Mouse (Mus musculus) forebrain, embryonic 14.5 days (tissue): Measurements from ENCODE around the gene Rgs13. TPM values are rescaled to one million over a fixed set of nuclear protein-coding genes. Genes with fewer than 3 reads are reported as not detected.
A peak's percentile ranks its signal among the peaks of the same experiment; 100 is the strongest.

Experiments
- ATAC-seq: fragments of 200-750 bp; cut with Nextera tagmentation; 2 replicates; pipeline ENCODE4 v1.8.0; 2017; ENCODE audit warnings: mild to moderate bottlenecking, moderate library complexity
- DNase-seq: peaks from one replicate; pipeline ENCODE4 v3.0.0-alpha.2; 2015; ENCODE audit warnings: low spot score
- H3K27ac ChIP-seq: fragments of 300-500 bp; sonication (generic); 2 replicates; pipeline ENCODE4 v1.5.1; 2014; ENCODE audit warnings: low read depth, mild to moderate bottlenecking, control low read depth, low read length, moderate library complexity
- H3K27me3 ChIP-seq: fragments of 300-500 bp; sonication (generic); replicated peaks from 2 replicates; pipeline ENCODE4 v1.6.1; 2014; ENCODE audit warnings: low read length, control low read depth, mixed read lengths; ENCODE audit not compliant: control insufficient read depth, insufficient read depth
- H3K36me3 ChIP-seq: fragments of 300-500 bp; sonication (generic); 2 replicates; pipeline ENCODE4 v1.6.1; 2014; ENCODE audit warnings: low read length, control low read depth; ENCODE audit not compliant: control insufficient read depth, insufficient read depth
- H3K4me1 ChIP-seq: fragments of 300-500 bp; sonication (generic); 2 replicates; pipeline ENCODE4 v1.6.1; 2014; ENCODE audit warnings: antibody characterized with exemption, low read length, control low read depth; ENCODE audit not compliant: control insufficient read depth, insufficient read depth
- H3K4me2 ChIP-seq: fragments of 300-500 bp; sonication (generic); 2 replicates; pipeline ENCODE4 v1.6.1; 2014; ENCODE audit warnings: mild to moderate bottlenecking, control low read depth, low read length
- H3K4me3 ChIP-seq: fragments of 300-500 bp; sonication (generic); 2 replicates; pipeline ENCODE4 v1.5.1; 2014; ENCODE audit warnings: low read depth, low read length, control low read depth
- H3K9ac ChIP-seq: fragments of 300-500 bp; sonication (generic); 2 replicates; pipeline ENCODE4 v1.6.1; 2014; ENCODE audit warnings: mild to moderate bottlenecking, low read length, control low read depth, moderate library complexity
- H3K9me3 ChIP-seq: fragments of 300-500 bp; sonication (generic); replicated peaks from 2 replicates; pipeline ENCODE4 v1.6.1; 2016; ENCODE audit warnings: low read length, control low read depth, mixed read lengths; ENCODE audit not compliant: control insufficient read depth
- WGBS: fragments of 180-500 bp; shearing (Covaris S2); extraction: QIAGEN DNeasy Blood & Tissue Kit; methylation state at CpG from one replicate; pipeline ENCODE4 v1.1.7; 2014; 5-methylcytosine and 5-hydroxymethylcytosine counted together
- polyA plus RNA-seq: library from polyadenylated mRNA; unstranded; fragments of >200 nt; fragmentation: Nextera tagmentation; extraction: Ambion mirVana; gene quantifications from 2 replicates; pipeline ENCODE4 v1.2.1, GENCODE M21; 2014

Gene Rgs13
- polyA plus RNA-seq, 1 experiment from 2014 or later = 2.3 TPM

DNA sequence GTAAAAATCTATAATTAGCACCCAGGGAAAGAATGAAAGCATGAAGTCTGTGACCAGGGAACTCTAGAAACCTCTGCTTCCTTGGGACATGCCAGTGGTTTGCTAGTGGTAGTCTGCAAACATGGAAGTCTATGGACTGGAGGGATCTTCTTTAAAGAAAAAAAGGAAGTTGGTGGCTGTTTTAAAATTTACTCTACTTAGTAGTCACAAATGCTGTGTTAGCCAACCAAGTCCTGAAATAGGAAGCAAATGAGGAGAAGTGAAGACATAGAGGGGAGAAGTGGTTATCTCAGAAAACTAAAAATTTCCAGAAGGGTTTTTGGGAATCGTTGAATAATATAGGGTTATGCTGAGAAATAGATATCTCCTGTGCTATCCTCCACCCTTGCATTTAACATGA is 37.3 kb downstream of the Rgs13 start:
- H3K4me1 ChIP-seq = no peaks in the 10 kb centered on the region
- no peak overlapping the region for H3K4me3 ChIP-seq
- no peak for DNase-seq
- H3K36me3 ChIP-seq = no peaks in the 10 kb centered on the region
- no peaks in the 10 kb centered on the region for H3K9me3 ChIP-seq
- no peak for ATAC-seq
- H3K27ac ChIP-seq = no peak overlapping the region
- no peak overlapping the region for H3K4me2 ChIP-seq
- no peaks in the 10 kb centered on the region for H3K27me3 ChIP-seq
- 96% methylated on average over 1 of the region's 1 CpGs for WGBS
- H3K9ac ChIP-seq = no peak overlapping the region

DNA sequence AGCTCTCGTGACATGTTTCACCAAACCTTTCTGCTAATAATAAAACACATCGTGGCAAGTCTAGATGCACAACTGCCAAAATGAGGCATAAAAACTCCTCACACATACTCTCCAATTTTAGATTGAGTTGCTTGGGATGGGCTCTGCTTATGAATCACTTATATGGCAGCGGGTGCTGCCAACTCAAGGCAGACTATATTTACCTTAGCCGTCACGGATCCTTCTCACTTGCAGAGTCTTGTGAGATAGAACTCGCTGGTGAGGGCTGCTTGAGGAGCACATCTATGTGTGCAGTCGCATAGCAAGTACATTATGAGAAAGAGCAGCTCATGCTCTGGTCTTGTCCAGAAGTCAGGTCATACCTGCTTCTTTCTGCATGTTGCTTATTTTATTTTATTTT is 49.2 kb downstream of the Rgs13 start:
- H3K4me3 ChIP-seq = no peak overlapping the region
- no peak overlapping the region for H3K27ac ChIP-seq
- ATAC-seq = no peak
- WGBS = 87% methylated on average over 7 of the region's 7 CpGs
- no peak for DNase-seq
- H3K4me2 ChIP-seq = no peak overlapping the region
- no peak overlapping the region for H3K9ac ChIP-seq
- no peaks in the 10 kb centered on the region for H3K36me3 ChIP-seq
- H3K9me3 ChIP-seq = no peaks in the 10 kb centered on the region
- H3K27me3 ChIP-seq = no peaks in the 10 kb centered on the region
- no peaks in the 10 kb centered on the region for H3K4me1 ChIP-seq

- Histone ChIP-seq H3K27me3 (no peaks in the 10 kb centered on the region), H3K36me3 (no peaks in the 10 kb centered on the region), H3K27ac (no peak overlapping the region), H3K9me3 (no peaks in the 10 kb centered on the region), H3K4me1 (no peaks in the 10 kb centered on the region), H3K9ac (no peak overlapping the region), H3K4me2 (no peak overlapping the region), H3K4me3 (no peak overlapping the region)
- ATAC-seq (no peak), DNase-seq (peak; percentile 10)
- 69% methylated on average over 4 of the region's 4 CpGs for WGBS
These were observed 57.1 kb downstream of the Rgs13 start for GRCm38 (mm10) chr1:144120042-144120441.

DNA sequence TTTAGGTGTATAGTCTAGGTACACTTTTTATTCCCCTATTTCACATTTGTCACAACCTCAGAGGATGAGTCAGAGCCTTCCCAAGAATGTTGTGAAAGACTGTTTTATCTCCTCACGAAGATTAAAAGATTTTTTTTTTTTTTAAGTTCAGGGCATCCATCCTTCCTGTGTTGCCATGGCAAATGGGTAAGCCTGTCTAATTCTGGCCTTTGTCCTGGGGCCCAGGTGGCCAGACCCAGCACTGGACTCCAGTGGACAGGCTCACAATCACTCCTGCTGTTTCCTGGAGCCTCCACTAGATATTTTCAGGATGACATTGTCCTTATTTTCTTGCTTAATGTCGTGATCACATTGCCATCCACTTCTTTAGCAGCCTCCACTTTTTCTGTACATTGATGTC is 57.7 kb downstream of the Rgs13 start:
- no peaks in the 10 kb centered on the region for H3K9me3 ChIP-seq
- WGBS = 47% methylated on average over 2 of the region's 2 CpGs
- H3K27me3 ChIP-seq = no peaks in the 10 kb centered on the region
- no peak overlapping the region for H3K4me2 ChIP-seq
- H3K27ac ChIP-seq = no peak overlapping the region
- H3K9ac ChIP-seq = no peak overlapping the region
- ATAC-seq (no peak), DNase-seq (no peak)
- no peaks in the 10 kb centered on the region for H3K4me1 ChIP-seq
- no peak overlapping the region for H3K4me3 ChIP-seq
- no peaks in the 10 kb centered on the region for H3K36me3 ChIP-seq

DNA sequence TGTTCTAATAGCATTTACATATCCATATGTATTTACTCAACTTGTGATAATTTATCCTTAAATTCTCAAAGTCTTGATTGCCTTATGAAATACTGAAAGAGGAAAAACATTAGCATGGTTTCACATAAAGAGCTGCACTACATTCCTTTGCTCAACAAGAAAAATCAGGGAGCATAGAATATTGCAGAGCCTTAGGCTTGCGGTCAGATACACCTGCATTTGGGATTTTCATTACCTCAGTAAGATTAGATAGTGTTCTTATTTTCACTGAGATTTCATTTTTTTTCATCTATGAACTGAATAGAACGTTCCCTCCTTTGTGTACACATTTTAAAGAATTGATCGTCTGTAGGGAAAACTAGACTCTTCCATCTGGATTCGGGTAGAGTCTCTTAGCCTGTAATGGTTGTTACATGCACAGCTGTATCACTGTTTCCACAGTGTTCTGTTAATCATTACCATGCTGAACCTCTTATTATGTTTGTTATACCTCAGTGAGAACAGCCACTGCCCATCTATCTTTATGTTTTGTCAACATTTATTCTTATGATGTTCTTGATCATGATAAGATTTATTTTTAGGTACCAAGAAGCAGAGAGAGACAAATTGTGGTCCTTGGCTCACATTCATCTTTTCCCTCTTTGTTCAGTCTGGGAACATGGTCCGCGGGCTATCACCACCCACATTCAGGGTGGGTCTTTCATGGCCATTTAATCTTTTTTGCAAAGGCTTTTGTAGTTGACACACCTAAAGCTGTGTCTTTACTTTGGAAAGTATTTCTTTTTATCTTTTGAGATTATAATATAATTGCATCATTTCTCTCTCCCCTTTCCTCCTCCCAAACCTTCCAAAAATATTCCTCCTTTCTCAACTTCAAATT is 61.1 kb downstream of the Rgs13 start:
- Histone ChIP-seq H3K4me3 (no peak overlapping the region), H3K27ac (no peak overlapping the region), H3K4me1 (no peaks in the 10 kb centered on the region), H3K9ac (no peak overlapping the region), H3K36me3 (no peaks in the 10 kb centered on the region), H3K4me2 (no peak overlapping the region), H3K27me3 (no peaks in the 10 kb centered on the region), H3K9me3 (no peaks in the 10 kb centered on the region)
- ATAC-seq (no peak), DNase-seq (no peak)
- 87% methylated on average over 6 of the region's 6 CpGs for WGBS

DNA sequence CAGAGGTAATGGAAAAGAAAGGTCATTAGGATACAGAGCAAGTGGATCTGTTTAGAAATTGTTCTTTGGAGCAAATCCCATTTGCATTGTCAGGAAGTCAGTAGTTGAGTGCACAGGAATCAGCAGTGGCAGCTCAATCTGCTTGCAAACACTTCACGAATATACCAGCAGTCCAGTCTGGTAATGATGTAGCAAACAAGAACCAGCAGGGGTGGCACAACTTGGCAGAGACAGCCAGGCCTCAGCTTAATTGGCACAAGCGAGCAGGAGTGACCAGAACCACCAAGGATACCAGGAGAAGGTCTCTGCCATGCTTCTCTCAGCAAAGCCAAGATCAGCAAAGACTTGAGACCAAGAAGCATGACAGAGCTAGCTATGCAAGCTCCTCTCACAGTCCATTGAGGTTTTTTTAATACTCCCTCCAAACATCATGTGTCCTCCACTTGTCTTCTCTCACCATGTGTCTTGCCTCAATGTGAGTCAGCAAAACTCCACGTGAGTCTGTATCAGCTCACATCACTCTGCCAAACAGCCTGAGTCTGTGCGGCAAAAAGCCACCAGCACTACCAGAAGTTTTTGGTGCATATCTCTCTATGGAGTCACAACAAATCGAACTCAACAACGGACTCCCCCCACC is 63.6 kb downstream of the Rgs13 start:
- Histone ChIP-seq H3K4me1 (no peaks in the 10 kb centered on the region), H3K9ac (no peak overlapping the region), H3K27me3 (no peaks in the 10 kb centered on the region), H3K36me3 (no peaks in the 10 kb centered on the region), H3K4me2 (no peak overlapping the region), H3K27ac (no peak overlapping the region), H3K4me3 (no peak overlapping the region), H3K9me3 (no peaks in the 10 kb centered on the region)
- ATAC-seq = no peak
- no peak for DNase-seq
- 80% methylated on average over 6 of the region's 6 CpGs for WGBS

GRCm38 (mm10) chr1:144112946-144113345 is 64.2 kb downstream of the Rgs13 start:
- Histone ChIP-seq H3K9me3 (no peaks in the 10 kb centered on the region), H3K36me3 (no peaks in the 10 kb centered on the region), H3K4me3 (no peak overlapping the region), H3K4me1 (no peaks in the 10 kb centered on the region), H3K27me3 (no peaks in the 10 kb centered on the region), H3K9ac (no peak overlapping the region), H3K27ac (no peak overlapping the region), H3K4me2 (no peak overlapping the region)
- WGBS = 78% methylated on average over 2 of the region's 2 CpGs
- ATAC-seq = no peak
- DNase-seq = no peak

DNA sequence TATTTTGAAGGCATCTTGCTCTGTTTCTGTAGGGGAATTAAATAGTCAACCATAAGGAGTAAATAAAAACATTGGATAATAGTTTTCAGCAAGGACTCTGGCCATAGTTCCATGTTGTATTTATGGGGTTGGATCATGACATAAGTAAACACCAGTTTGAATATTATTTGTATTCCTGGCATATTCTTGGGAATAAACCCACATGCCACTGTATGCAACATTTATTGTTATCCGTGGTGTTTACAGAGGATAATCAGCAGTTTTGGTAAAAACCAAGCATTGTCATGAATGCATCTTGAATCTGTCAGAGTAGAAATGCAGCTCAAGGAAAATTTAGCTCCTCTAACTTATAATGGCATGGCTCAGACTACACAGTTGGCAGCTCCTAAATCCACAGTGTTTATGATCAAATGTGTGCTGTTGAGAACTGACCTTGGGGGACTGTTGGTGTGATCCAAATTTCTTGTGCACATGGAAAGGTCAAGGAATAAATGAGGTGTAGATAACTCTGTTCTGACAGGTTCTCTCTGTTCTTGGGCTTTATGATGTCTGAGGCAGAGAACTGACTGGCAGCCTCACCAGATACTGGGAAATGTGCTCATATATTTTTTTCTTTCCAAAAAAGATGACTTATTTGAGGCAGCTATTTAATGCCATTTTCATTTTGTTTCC is 78.4 kb downstream of the Rgs13 start:
- ATAC-seq (no peak), DNase-seq (no peak)
- Histone ChIP-seq H3K27ac (no peak overlapping the region), H3K4me2 (no peak overlapping the region), H3K9me3 (no peaks in the 10 kb centered on the region), H3K9ac (no peak overlapping the region), H3K36me3 (no peaks in the 10 kb centered on the region), H3K27me3 (no peaks in the 10 kb centered on the region), H3K4me3 (no peak overlapping the region), H3K4me1 (no peaks in the 10 kb centered on the region)
- 82% methylated on average over 1 of the region's 1 CpGs for WGBS

- DNase-seq (peak; percentile 20), ATAC-seq (no peak)
- no peaks in the 10 kb centered on the region for H3K9me3 ChIP-seq
- H3K36me3 ChIP-seq = no peaks in the 10 kb centered on the region
- H3K9ac ChIP-seq = no peak overlapping the region
- no peak overlapping the region for H3K27ac ChIP-seq
- H3K4me2 ChIP-seq = no peak overlapping the region
- no peaks in the 10 kb centered on the region for H3K27me3 ChIP-seq
- WGBS = 85% methylated on average over 1 of the region's 1 CpGs
- H3K4me3 ChIP-seq = no peak overlapping the region
- no peaks in the 10 kb centered on the region for H3K4me1 ChIP-seq
These were observed 86.8 kb downstream of the Rgs13 start for GRCm38 (mm10) chr1:144090410-144090809.
